Mouse (Mus musculus) heart, embryonic 11.5 days (tissue): ENCODE data around the gene Ifitm2. TPM values are rescaled to one million over a fixed set of nuclear protein-coding genes. Genes with fewer than 3 reads are reported as not detected.
"Not testable (repeated sequence)": the region's sequence is repeated elsewhere in the genome, so short reads cannot be mapped to it uniquely, and the experiment has no call there.

Source experiments
- ATAC-seq: fragments of 200-750 bp; cut with Nextera tagmentation; replicated peaks from 2 replicates; pipeline ENCODE4 v1.8.0; 2017; ENCODE audit warnings: moderate library complexity; ENCODE audit not compliant: insufficient number of reproducible peaks, low FRiP score, low TSS enrichment
- H3K27ac ChIP-seq: fragments of 300-500 bp; sonication (generic); 2 replicates; pipeline ENCODE4 v1.5.1; 2014; ENCODE audit warnings: mild to moderate bottlenecking, low read depth, low read length
- H3K27me3 ChIP-seq: fragments of 300-500 bp; sonication (generic); 2 replicates; pipeline ENCODE4 v1.6.1; 2014; ENCODE audit warnings: mild to moderate bottlenecking, low read length, mixed read lengths; ENCODE audit not compliant: control insufficient read depth, insufficient read depth
- H3K36me3 ChIP-seq: fragments of 300-500 bp; sonication (generic); 2 replicates; pipeline ENCODE4 v1.6.1; 2014; ENCODE audit warnings: mild to moderate bottlenecking, low read length, moderate library complexity, mixed read lengths; ENCODE audit not compliant: control insufficient read depth, insufficient read depth
- H3K4me1 ChIP-seq: fragments of 300-500 bp; sonication (generic); 2 replicates; pipeline ENCODE4 v1.6.1; 2014; ENCODE audit warnings: low read length; ENCODE audit not compliant: control insufficient read depth, insufficient read depth
- H3K4me2 ChIP-seq: fragments of 300-500 bp; sonication (generic); 2 replicates; pipeline ENCODE4 v1.6.1; 2014; ENCODE audit warnings: mild to moderate bottlenecking, moderate library complexity
- H3K4me3 ChIP-seq: fragments of 300-500 bp; sonication (generic); 2 replicates; pipeline ENCODE4 v1.5.1; 2014; ENCODE audit warnings: low read depth, low read length
- H3K9ac ChIP-seq: fragments of 300-500 bp; sonication (generic); 2 replicates; pipeline ENCODE4 v1.6.1; 2014; ENCODE audit warnings: mild to moderate bottlenecking, low read depth, low read length, moderate library complexity
- H3K9me3 ChIP-seq: fragments of 300-500 bp; sonication (generic); replicated peaks from 2 replicates; pipeline ENCODE4 v1.6.1; 2016; ENCODE audit warnings: low read length; ENCODE audit not compliant: control insufficient read depth
- WGBS: fragments of 180-500 bp; shearing (Covaris S2); extraction: QIAGEN DNeasy Blood & Tissue Kit; methylation state at CpG from one replicate; pipeline ENCODE4 v1.1.7; 2014; ENCODE audit not compliant: insufficient replicate concordance; 5-methylcytosine and 5-hydroxymethylcytosine counted together
- polyA plus RNA-seq: library from polyadenylated mRNA; unstranded; fragments of >200 nt; fragmentation: Nextera tagmentation; extraction: Ambion mirVana; gene quantifications from 2 replicates; pipeline ENCODE4 v1.2.1, GENCODE M21; 2014

The Ifitm2 gene
- polyA plus RNA-seq, 1 experiment from 2014 or later, result 420 TPM

GRCm38 (mm10) chr7:140973396-140974165 is 17.8 kb upstream of the Ifitm2 start:
- 45% methylated on average over 14 of the region's 14 CpGs for WGBS
- ATAC-seq, result no peak
- no peaks in the 10 kb centered on the region for H3K9me3 ChIP-seq
- no peak overlapping the region for H3K9ac ChIP-seq
- H3K4me3 ChIP-seq, result no peak overlapping the region
- no peaks in the 10 kb centered on the region for H3K36me3 ChIP-seq
- H3K27ac ChIP-seq, result no peak overlapping the region
- peaks cover 11% of the 10 kb centered on the region for H3K4me1 ChIP-seq
- no peak overlapping the region for H3K4me2 ChIP-seq
- peaks cover 28% of the 10 kb centered on the region for H3K27me3 ChIP-seq

- 63% methylated on average over 8 of the region's 8 CpGs for WGBS
- H3K27me3 ChIP-seq, result peaks cover 36% of the 10 kb centered on the region
- peak overlapping the region; percentile 50; the same call in 1 of the 2 replicates for H3K27ac ChIP-seq
Measured at GRCm38 (mm10) chr7:140971479-140972171, 15.8 kb upstream of the Ifitm2 start.

GRCm38 (mm10) chr7:140970931-140971330 is 15.1 kb upstream of the Ifitm2 start:
- Histone ChIP-seq H3K36me3 (no peaks in the 10 kb centered on the region), H3K4me1 (peaks cover 11% of the 10 kb centered on the region), H3K4me2 (no peak overlapping the region), H3K4me3 (no peak overlapping the region), H3K9me3 (no peaks in the 10 kb centered on the region), H3K9ac (no peak overlapping the region), H3K27me3 (peaks cover 36% of the 10 kb centered on the region), H3K27ac (no peak overlapping the region)
- peak; percentile 31; the same call in 1 of the 2 replicates for ATAC-seq
- WGBS, result 12% methylated on average over 7 of the region's 7 CpGs

More at GRCm38 (mm10) chr7:140971479-140972171, 15.8 kb upstream of the Ifitm2 start:
- H3K4me1 ChIP-seq, result peaks cover 11% of the 10 kb centered on the region
- H3K9me3 ChIP-seq, result no peaks in the 10 kb centered on the region
- no peak overlapping the region for H3K4me3 ChIP-seq
- no peak overlapping the region for H3K4me2 ChIP-seq
- 0 out of 2 replicates have a peak, but pooled peaks have one; percentile 20 for ATAC-seq
- H3K9ac ChIP-seq, result no peak overlapping the region
- no peaks in the 10 kb centered on the region for H3K36me3 ChIP-seq

- H3K4me3 ChIP-seq, H3K9me3 ChIP-seq, ATAC-seq, H3K9ac ChIP-seq, H3K36me3 ChIP-seq, H3K4me2 ChIP-seq, H3K27ac ChIP-seq: not testable (repeated sequence)
- Histone ChIP-seq H3K4me1 (peaks cover 11% of the 10 kb centered on the region), H3K27me3 (peaks cover 28% of the 10 kb centered on the region)
- WGBS, result 14% methylated on average over 3 of the region's 3 CpGs
Measured at GRCm38 (mm10) chr7:140968710-140969109, 12.9 kb upstream of the Ifitm2 start.

- H3K4me2 ChIP-seq, result no peak overlapping the region
- no peaks in the 10 kb centered on the region for H3K36me3 ChIP-seq
- H3K4me3 ChIP-seq, result no peak overlapping the region
- H3K27me3 ChIP-seq, result peaks cover 23% of the 10 kb centered on the region
- 6% methylated on average over 14 of the region's 14 CpGs for WGBS
- no peaks in the 10 kb centered on the region for H3K9me3 ChIP-seq
- H3K27ac ChIP-seq, result no peak overlapping the region
- H3K9ac ChIP-seq, result no peak overlapping the region
- ATAC-seq, result no peak
- peaks cover 11% of the 10 kb centered on the region for H3K4me1 ChIP-seq
Measured at GRCm38 (mm10) chr7:140967862-140968591, 12.2 kb upstream of the Ifitm2 start.

- whole genome bisulfite sequencing, result 83% methylated on average over 4 of the region's 4 CpGs
- no peak within 1 kb of the TSS for H3K9ac ChIP-seq
- H3K27me3 ChIP-seq, result peaks cover 23% of the 10 kb centered on the region
- no peak within 1 kb of the TSS for H3K27ac ChIP-seq
- ATAC-seq, result no peak
- H3K4me2 ChIP-seq, result no peak within 1 kb of the TSS
- no peaks in the 10 kb centered on the region for H3K36me3 ChIP-seq
- H3K4me1 ChIP-seq, result peaks cover 11% of the 10 kb centered on the region
- H3K4me3 ChIP-seq, result no peak within 1 kb of the TSS
- no peaks in the 10 kb centered on the region for H3K9me3 ChIP-seq
Measured at GRCm38 (mm10) chr7:140966921-140967320, 11.1 kb upstream of the Ifitm2 start, which contains the start of gene Ifitm1. Gene Ifitm1 (plus strand): TSS chr7:140967221.

GRCm38 (mm10) chr7:140962733-140963132 is 6.9 kb upstream of the Ifitm2 start:
- Histone ChIP-seq H3K36me3 (no peaks in the 10 kb centered on the region), H3K4me1 (no peaks in the 10 kb centered on the region), H3K27ac (no peak overlapping the region), H3K4me2 (no peak overlapping the region), H3K9me3 (no peaks in the 10 kb centered on the region), H3K4me3 (no peak overlapping the region), H3K9ac (no peak overlapping the region), H3K27me3 (peaks cover 5% of the 10 kb centered on the region)
- 86% methylated on average over 2 of the region's 2 CpGs for WGBS
- ATAC-seq, result no peak

- no peaks in the 10 kb centered on the region for H3K9me3 ChIP-seq
- H3K4me3 ChIP-seq, result no peak overlapping the region
- H3K27ac ChIP-seq, result no peak overlapping the region
- H3K4me2 ChIP-seq, result no peak overlapping the region
- 75% methylated on average over 2 of the region's 2 CpGs for WGBS
- H3K4me1 ChIP-seq, result no peaks in the 10 kb centered on the region
- no peak overlapping the region for H3K9ac ChIP-seq
- H3K36me3 ChIP-seq, result no peaks in the 10 kb centered on the region
- no peaks in the 10 kb centered on the region for H3K27me3 ChIP-seq
- ATAC-seq, result no peak
Measured at GRCm38 (mm10) chr7:140961416-140961815, 5.6 kb upstream of the Ifitm2 start.
